Mouse (Mus musculus) MEL (cell line): ENCODE data around the gene Dph1. TPM values are rescaled to one million over a fixed set of nuclear protein-coding genes. Genes with fewer than 3 reads are reported as not detected.

Experiments used
- DNase-seq: peaks from one replicate; pipeline ENCODE4 v3.0.0; 2011; ENCODE audit warnings: low read depth, low spot score
- H3K27ac ChIP-seq: 2 replicates; pipeline ENCODE4 v1.5.1; 2012; ENCODE audit warnings: low read depth, mild to moderate bottlenecking, control low read depth, low read length, moderate library complexity; ENCODE audit not compliant: control insufficient read depth
- H3K27me3 ChIP-seq, 2 experiments: fragments of 150-350 bp in 1 of 2; sonication (generic) in 1 of 2; 2 replicates each; pipeline ENCODE4 v1.6.1; 2012; ENCODE audit warnings: low read length in 2 of 2, mild to moderate bottlenecking in 2 of 2, improper control_type of control experiment in 1 of 2, moderate library complexity in 1 of 2; ENCODE audit not compliant: insufficient read depth in 2 of 2, control insufficient read depth in 1 of 2
- H3K36me3 ChIP-seq, 2 experiments: 2 replicates each; pipeline ENCODE4 v1.6.1; 2012 to 2014; ENCODE audit warnings: low read length in 2 of 2, improper control_type of control experiment in 1 of 2, inconsistent platforms in 1 of 2, mild to moderate bottlenecking in 1 of 2; ENCODE audit not compliant: insufficient read depth in 2 of 2, control insufficient read depth in 1 of 2
- H3K4me1 ChIP-seq, 2 experiments: fragments of 150-350 bp in 1 of 2; sonication (generic) in 1 of 2; 2 replicates each; pipeline ENCODE4 v1.6.1; 2012; ENCODE audit warnings: low read length in 2 of 2, improper control_type of control experiment in 1 of 2, mild to moderate bottlenecking in 1 of 2; ENCODE audit not compliant: insufficient read depth in 2 of 2, control insufficient read depth in 1 of 2
- H3K4me3 ChIP-seq, 2 experiments: fragments of 150-350 bp in 1 of 2; sonication (generic) in 1 of 2; 2 replicates each; pipeline ENCODE4 v1.5.1; 2012; ENCODE audit warnings: low read depth in 2 of 2, low read length in 2 of 2, mild to moderate bottlenecking in 2 of 2, moderate library complexity in 2 of 2, control low read depth in 1 of 2, improper control_type of control experiment in 1 of 2; ENCODE audit not compliant: control insufficient read depth in 1 of 2, insufficient read depth in 1 of 2
- H3K79me2 ChIP-seq: 2 replicates; pipeline ENCODE4 v1.6.1; 2012; ENCODE audit warnings: mild to moderate bottlenecking, low read length, moderate library complexity; ENCODE audit not compliant: control insufficient read depth, poor library complexity, insufficient read depth
- H3K9ac ChIP-seq: 2 replicates; pipeline ENCODE4 v1.6.1; 2012; ENCODE audit warnings: low read depth, mild to moderate bottlenecking, control low read depth, low read length, moderate library complexity; ENCODE audit not compliant: control insufficient read depth, poor library complexity, severe bottlenecking
- H3K9me3 ChIP-seq: fragments of 150-350 bp; sonication (generic); replicated peaks from 2 replicates; pipeline ENCODE4 v1.6.1; 2012; ENCODE audit warnings: mild to moderate bottlenecking, low read length, improper control_type of control experiment, moderate library complexity; ENCODE audit not compliant: insufficient read depth
- BHLHE40 ChIP-seq: IDR thresholded peaks from 2 replicates; pipeline ENCODE4 v1.6.1; 2012; ENCODE audit warnings: low read depth, mild to moderate bottlenecking, inconsistent platforms, low read length, improper control_type of control experiment, borderline replicate concordance
- CHD1 ChIP-seq: IDR thresholded peaks from 2 replicates; pipeline ENCODE4 v1.6.1; 2012; ENCODE audit warnings: low read depth, mild to moderate bottlenecking, inconsistent platforms, low read length, improper control_type of control experiment
- CHD2 ChIP-seq: IDR thresholded peaks from 2 replicates; pipeline ENCODE4 v1.6.1; 2011; ENCODE audit warnings: low read length, improper control_type of control experiment
- CTCF ChIP-seq, 3 experiments: IDR thresholded peaks in 2 of 3; conservative IDR thresholded peaks in 1 of 3; 2 replicates each; pipeline ENCODE4 v1.5.1; 2011 to 2012; ENCODE audit warnings: low read length in 3 of 3, low read depth in 2 of 3, mild to moderate bottlenecking in 2 of 3, improper control_type of control experiment in 1 of 3, inconsistent platforms in 1 of 3, mixed read lengths in 1 of 3, moderate library complexity in 1 of 3; ENCODE audit not compliant: control insufficient read depth in 1 of 3, insufficient read depth in 1 of 3, poor library complexity in 1 of 3, severe bottlenecking in 1 of 3
- ELF1 ChIP-seq: IDR thresholded peaks from 2 replicates; pipeline ENCODE4 v1.6.1; 2014; ENCODE audit warnings: low read depth, mild to moderate bottlenecking, inconsistent platforms, low read length, improper control_type of control experiment, moderate library complexity
- EP300 ChIP-seq, 2 experiments: IDR thresholded peaks; 2 replicates each; pipeline ENCODE4 v1.6.1; 2011; ENCODE audit warnings: improper control_type of control experiment in 2 of 2, low read length in 2 of 2, low read depth in 1 of 2, mild to moderate bottlenecking in 1 of 2
- ETS1 ChIP-seq: IDR thresholded peaks from 2 replicates; pipeline ENCODE4 v1.6.1; 2012; ENCODE audit warnings: low read depth, mild to moderate bottlenecking, inconsistent platforms, low read length, improper control_type of control experiment, moderate library complexity
- GABPA ChIP-seq: IDR thresholded peaks from 2 replicates; pipeline ENCODE4 v1.6.1; 2012; ENCODE audit warnings: low read depth, mild to moderate bottlenecking, inconsistent platforms, low read length, improper control_type of control experiment, moderate library complexity
- GATA1 ChIP-seq: IDR thresholded peaks from 2 replicates; pipeline ENCODE4 v1.6.1; 2011; ENCODE audit warnings: low read depth, low read length, improper control_type of control experiment
- HCFC1 ChIP-seq: IDR thresholded peaks from 2 replicates; pipeline ENCODE4 v1.6.1; 2012; ENCODE audit warnings: low read depth, mild to moderate bottlenecking, inconsistent platforms, low read length, improper control_type of control experiment, moderate library complexity
- JUND ChIP-seq: IDR thresholded peaks from 2 replicates; pipeline ENCODE4 v1.6.1; 2011; ENCODE audit warnings: low read depth, mild to moderate bottlenecking, improper control_type of control experiment, low read length
- MAX ChIP-seq: IDR thresholded peaks from 2 replicates; pipeline ENCODE4 v1.6.1; 2011; ENCODE audit warnings: low read length, improper control_type of control experiment
- MAZ ChIP-seq: IDR thresholded peaks from 2 replicates; pipeline ENCODE4 v1.6.1; 2012; ENCODE audit warnings: low read depth, mild to moderate bottlenecking, inconsistent platforms, low read length, improper control_type of control experiment
- MXI1 ChIP-seq: IDR thresholded peaks from 2 replicates; pipeline ENCODE4 v1.6.1; 2011; ENCODE audit warnings: mild to moderate bottlenecking, low read depth, low read length, improper control_type of control experiment
- MYB ChIP-seq: IDR thresholded peaks from 2 replicates; pipeline ENCODE4 v1.6.1; 2011; ENCODE audit warnings: mild to moderate bottlenecking, low read depth, low read length, improper control_type of control experiment
- NELFE ChIP-seq: IDR thresholded peaks from 2 replicates; pipeline ENCODE4 v1.6.1; 2011; ENCODE audit warnings: low read depth, low read length, improper control_type of control experiment
- POLR2A ChIP-seq, 2 experiments: IDR thresholded peaks; 2 replicates each; pipeline ENCODE4 v1.6.1; 2011 to 2012; ENCODE audit warnings: low read length in 2 of 2, mild to moderate bottlenecking in 2 of 2, control low read depth in 1 of 2, improper control_type of control experiment in 1 of 2, low read depth in 1 of 2, moderate library complexity in 1 of 2; ENCODE audit not compliant: control insufficient read depth in 1 of 2, insufficient read depth in 1 of 2, poor library complexity in 1 of 2
- POLR2AphosphoS2 ChIP-seq: IDR thresholded peaks from 2 replicates; pipeline ENCODE4 v1.6.1; 2011; ENCODE audit warnings: low read length, improper control_type of control experiment
- POLR2AphosphoS5 ChIP-seq: IDR thresholded peaks from 2 replicates; pipeline ENCODE4 v1.6.1; 2012; ENCODE audit warnings: low read depth, borderline replicate concordance, mild to moderate bottlenecking, inconsistent platforms, low read length, moderate library complexity, mixed read lengths
- RAD21 ChIP-seq: IDR thresholded peaks from 2 replicates; pipeline ENCODE4 v1.6.1; 2011; ENCODE audit warnings: mild to moderate bottlenecking, low read depth, low read length, improper control_type of control experiment
- RCOR1 ChIP-seq: IDR thresholded peaks from 2 replicates; pipeline ENCODE4 v1.6.1; 2012; ENCODE audit warnings: low read depth, mild to moderate bottlenecking, inconsistent platforms, low read length, improper control_type of control experiment
- SIN3A ChIP-seq: IDR thresholded peaks from 2 replicates; pipeline ENCODE4 v1.6.1; 2012; ENCODE audit warnings: low read length, improper control_type of control experiment, inconsistent platforms
- TAL1 ChIP-seq: IDR thresholded peaks from 2 replicates; pipeline ENCODE4 v1.6.1; 2012; ENCODE audit warnings: mild to moderate bottlenecking, inconsistent platforms, low read length, moderate library complexity, mixed read lengths
- TBP ChIP-seq: IDR thresholded peaks from 2 replicates; pipeline ENCODE4 v1.8.0; 2011; ENCODE audit warnings: low read depth, low read length, improper control_type of control experiment
- TCF12 ChIP-seq: IDR thresholded peaks from 2 replicates; pipeline ENCODE4 v1.6.1; 2014; ENCODE audit warnings: low read depth, mild to moderate bottlenecking, inconsistent platforms, low read length, improper control_type of control experiment, moderate library complexity
- UBTF ChIP-seq: IDR thresholded peaks from 2 replicates; pipeline ENCODE4 v1.6.1; 2012; ENCODE audit warnings: low read depth, mild to moderate bottlenecking, inconsistent platforms, low read length, improper control_type of control experiment, moderate library complexity, borderline replicate concordance; ENCODE audit not compliant: insufficient read depth
- USF1 ChIP-seq: IDR thresholded peaks from 2 replicates; pipeline ENCODE4 v1.6.1; 2014; ENCODE audit warnings: low read depth, mild to moderate bottlenecking, inconsistent platforms, low read length, improper control_type of control experiment, moderate library complexity
- ZC3H11A ChIP-seq: IDR thresholded peaks from 2 replicates; pipeline ENCODE4 v1.6.1; 2012; ENCODE audit warnings: low read depth, mild to moderate bottlenecking, inconsistent platforms, low read length, improper control_type of control experiment
- ZKSCAN1 ChIP-seq: IDR thresholded peaks from 2 replicates; pipeline ENCODE4 v1.6.1; 2012; ENCODE audit warnings: low read depth, mild to moderate bottlenecking, inconsistent platforms, low read length, improper control_type of control experiment, moderate library complexity
- ZMIZ1 ChIP-seq: IDR thresholded peaks from 2 replicates; pipeline ENCODE4 v1.6.1; 2012; ENCODE audit warnings: low read depth, mild to moderate bottlenecking, inconsistent platforms, low read length, improper control_type of control experiment, moderate library complexity
- ZNF384 ChIP-seq: IDR thresholded peaks from 2 replicates; pipeline ENCODE4 v1.6.1; 2012; ENCODE audit warnings: low read depth, mild to moderate bottlenecking, inconsistent platforms, low read length, improper control_type of control experiment
- polyA plus RNA-seq, 2 experiments: library from polyadenylated mRNA; stranded (reverse) in 1 of 2; unstranded in 1 of 2; fragments of >175 nt in 1 of 2; fragments of >200 nt in 1 of 2; gene quantifications; 2 replicates each; pipeline versions ENCODE4 v1.2.1 to v1.2.4; 2012; ENCODE audit warnings: low replicate concordance in 2 of 2, low read depth in 1 of 2; ENCODE audit not compliant: insufficient read length in 2 of 2, insufficient read depth in 1 of 2, missing spikeins in 1 of 2
- total RNA-seq: library from RNA; depleted of rRNA; stranded (reverse); fragments of 300-350 nt; gene quantifications from 2 replicates; pipeline ENCODE4 v1.2.3, GENCODE M21; 2012

Dph1 gene
- total and polyA plus RNA-seq, 3 experiments: 58.4 to 59.5 TPM; not detected in 1

GRCm38 (mm10) chr11:75173095-75173798 lies 17.8 kb downstream of the Dph1 start (continued):
- peak; percentile 99 for TF ChIP-seq MXI1
- peak; percentile 66 for TF ChIP-seq ELF1
- no peak for TF ChIP-seq POLR2AphosphoS5
- TF ChIP-seq GATA1: no peak; the same call in 1 of the 2 replicates

- H3K27ac ChIP-seq: peak overlapping the region; percentile 97
- H3K79me2 ChIP-seq: peaks cover 16% of the 10 kb centered on the region
- no peaks in the 10 kb centered on the region for H3K27me3 ChIP-seq
- H3K9ac ChIP-seq: peak overlapping the region; percentile 85
- H3K4me1 ChIP-seq: peaks cover 0 to 15% of the 10 kb centered on the region in 2 experiments; a peak in 3 of 4 replicates
- DNase-seq: peak; percentile 91
- peaks cover 0 to 8% of the 10 kb centered on the region in 2 experiments; a peak in 1 of 4 replicates for H3K36me3 ChIP-seq
- H3K9me3 ChIP-seq: no peaks in the 10 kb centered on the region
- peak overlapping the region; percentile 70 to 81 for H3K4me3 ChIP-seq
- TF ChIP-seq POLR2AphosphoS2: no peak
- TF ChIP-seq POLR2AphosphoS5: no peak
- TF ChIP-seq CHD2: no peak
- TF ChIP-seq ZNF384: no peak
- TF ChIP-seq HCFC1: peak; percentile 63
- no peak for TF ChIP-seq CHD1
- no peak for TF ChIP-seq TCF12
- no peak for TF ChIP-seq GATA1
- TF ChIP-seq UBTF: no peak
- TF ChIP-seq ETS1: peak; percentile 61; the same call in 1 of the 2 replicates
- no peak for TF ChIP-seq GABPA
- TF ChIP-seq RCOR1: no peak
- TF ChIP-seq CTCF (IDR thresholded peaks at IDR 0.05 in 2 of 3, conservative IDR thresholded peaks at IDR 0.05 in 1 of 3; ENCODE audit: control insufficient read depth in 1 of 3, insufficient read depth in 1 of 3, low read depth in 2 of 3, low read length in 3 of 3, poor library complexity in 1 of 3, severe bottlenecking in 1 of 3): no peak
- no peak for TF ChIP-seq JUND
- TF ChIP-seq ZMIZ1: no peak
- 0 out of 2 replicates have a peak, but pooled peaks have one; percentile 18 for TF ChIP-seq BHLHE40
- TF ChIP-seq TAL1: no peak
- no peak for TF ChIP-seq USF1
- no peak for TF ChIP-seq MYB
- peak; percentile 57; the same call in 1 of the 2 replicates for TF ChIP-seq MAX
- TF ChIP-seq ZC3H11A: no peak
- peak; percentile 81 for TF ChIP-seq ELF1
- TF ChIP-seq MXI1: peak; percentile 56
- 0 out of 4 replicates have a peak, but pooled peaks of 1 of the 2 experiments have one; percentile 33 for TF ChIP-seq EP300 (IDR thresholded peaks at IDR 0.05; ENCODE audit: low read depth in 1 of 2, low read length in 2 of 2)
- peak; percentile 90; the same call in 1 of the 2 replicates for TF ChIP-seq MAZ
- no peak for TF ChIP-seq SIN3A
- TF ChIP-seq ZKSCAN1: no peak
- no peak for TF ChIP-seq RAD21
- peak; percentile 58; the same call in 1 of the 2 replicates for TF ChIP-seq TBP
- peak; percentile 57 for TF ChIP-seq NELFE
- peak; percentile 16 to 52; a peak in 2 of 4 replicates for TF ChIP-seq POLR2A (IDR thresholded peaks at IDR 0.05; ENCODE audit: control insufficient read depth in 1 of 2, insufficient read depth in 1 of 2, low read depth in 1 of 2, low read length in 2 of 2, poor library complexity in 1 of 2)
These were observed 18.6 kb downstream of the Dph1 start for GRCm38 (mm10) chr11:75172151-75173094.
